In genomic region chr16:58661826-58662225, GRCm38 (mm10) we compare ENCODE assay signal across 14 mouse cellular contexts. TPM values are rescaled to one million over a fixed set of nuclear protein-coding genes. Genes with fewer than 3 reads are reported as not detected.
DNase-seq lines count a peak whose midpoint lies in the region; ATAC-seq and TF ChIP-seq lines count a peak whose summit lies in the region.
"Had no signal": no experiment of that assay in that cellular context is flagged by ENCODE, and none has a peak within 500 bp of the region (broad histone marks: within the 10 kb centered on the region; RNA-seq: fewer than 3 reads in every experiment).

No protein-coding gene starts in this region.

- no peak overlapping the region for H3K4me3 ChIP-seq in forebrain, embryonic 11.5 days (ENCODE audit: low read depth, low read length)
- H3K4me3 ChIP-seq in forebrain, embryonic 12.5 days (replicated peaks), result no peak overlapping the region
- H3K4me3 ChIP-seq in G1E (ENCODE audit: low read depth, low read length), result peak overlapping the region; percentile 25; the same call in 1 of the 2 replicates
- H3K4me3 ChIP-seq in intestine, embryonic 16.5 days (ENCODE audit: low read length), result no peak overlapping the region
- peak overlapping the region; percentile 86 for H3K4me3 ChIP-seq in megakaryocyte, embryonic 14.5 days (replicated peaks)
- H3K4me3 ChIP-seq: hindbrain, embryonic 15.5 days; neural tube, embryonic 13.5 days had no signal

- H3K36me3 ChIP-seq in forebrain, embryonic 11.5 days (ENCODE audit: control insufficient read depth, insufficient read depth, low read length), result no peaks in the 10 kb centered on the region
- H3K36me3 ChIP-seq in forebrain, embryonic 12.5 days (replicated peaks), result no peaks in the 10 kb centered on the region
- H3K36me3 ChIP-seq in G1E (replicated peaks), result no peaks in the 10 kb centered on the region
- no peaks in the 10 kb centered on the region for H3K36me3 ChIP-seq in intestine, embryonic 16.5 days (ENCODE audit: control insufficient read depth, insufficient read depth, low read length)
- H3K36me3 ChIP-seq in megakaryocyte, embryonic 14.5 days (replicated peaks; ENCODE audit: low read length), result no peaks in the 10 kb centered on the region
- H3K36me3 ChIP-seq: hindbrain, embryonic 15.5 days; neural tube, embryonic 13.5 days had no signal

- no peak for DNase-seq in forebrain, embryonic 11.5 days (ENCODE audit: low spot score)
- DNase-seq in G1E (ENCODE audit: low spot score), result peak; percentile 64
- DNase-seq in right cerebral cortex, adult 2 months (ENCODE audit: low spot score in 2 of 2), result no peak
- DNase-seq in layer of hippocampus, adult 8-10 months (ENCODE audit: low spot score in 2 of 2), result no peak
- DNase-seq: cerebellum, postnatal 25 days; kidney, postnatal 4 days; left cerebral cortex, postnatal 4 days had no signal

- H3K9ac ChIP-seq in forebrain, embryonic 11.5 days (ENCODE audit: low read length), result no peak overlapping the region
- H3K9ac ChIP-seq in forebrain, embryonic 12.5 days, result no peak overlapping the region
- H3K9ac ChIP-seq in intestine, embryonic 16.5 days (ENCODE audit: low read depth, low read length), result no peak overlapping the region
- H3K9ac ChIP-seq: hindbrain, embryonic 15.5 days; neural tube, embryonic 13.5 days had no signal

- H3K4me2 ChIP-seq in forebrain, embryonic 11.5 days (ENCODE audit: low read depth, low read length, severe bottlenecking), result no peak overlapping the region
- no peak overlapping the region for H3K4me2 ChIP-seq in forebrain, embryonic 12.5 days
- H3K4me2 ChIP-seq in intestine, embryonic 16.5 days (ENCODE audit: low read depth, low read length), result no peak overlapping the region
- H3K4me2 ChIP-seq: hindbrain, embryonic 15.5 days; neural tube, embryonic 13.5 days had no signal

- no peak for TF ChIP-seq CTCF in G1E (IDR thresholded peaks at IDR 0.05; ENCODE audit: low read depth, low read length)

- 77% methylated on average over 5 of the region's 5 CpGs for WGBS in forebrain, embryonic 11.5 days
- 79% methylated on average over 5 of the region's 5 CpGs for whole genome bisulfite sequencing in forebrain, embryonic 12.5 days
- WGBS in intestine, embryonic 16.5 days, result 79% methylated on average over 5 of the region's 5 CpGs

- no peaks in the 10 kb centered on the region for H3K4me1 ChIP-seq in forebrain, embryonic 11.5 days (replicated peaks; ENCODE audit: control insufficient read depth, insufficient read depth, low read length)
- H3K4me1 ChIP-seq in forebrain, embryonic 12.5 days, result no peaks in the 10 kb centered on the region
- H3K4me1 ChIP-seq in G1E (ENCODE audit: insufficient read depth, low read depth, low read length), result peaks cover 76% of the 10 kb centered on the region
- no peaks in the 10 kb centered on the region for H3K4me1 ChIP-seq in intestine, embryonic 16.5 days (ENCODE audit: control insufficient read depth, insufficient read depth, low read length)
- peaks cover 49% of the 10 kb centered on the region for H3K4me1 ChIP-seq in megakaryocyte, embryonic 14.5 days
- H3K4me1 ChIP-seq: hindbrain, embryonic 15.5 days; neural tube, embryonic 13.5 days had no signal

- 0 out of 2 replicates have a peak, but pooled peaks have one; percentile 18 for ATAC-seq in forebrain, embryonic 11.5 days (replicated peaks; ENCODE audit: low FRiP score)
- ATAC-seq in forebrain, embryonic 12.5 days (ENCODE audit: low FRiP score), result no peak
- peak; percentile 89 for ATAC-seq in G1E (ENCODE audit: extremely low read depth, insufficient number of reproducible peaks, low FRiP score, poor library complexity, severe bottlenecking)
- peak; percentile 70 for ATAC-seq in intestine, embryonic 16.5 days
- ATAC-seq in inflammation-experienced regulatory T-cells, adult 6 months, result no peak
- ATAC-seq: midbrain, embryonic 16.5 days had no signal

- H3K27me3 ChIP-seq in forebrain, embryonic 11.5 days (ENCODE audit: control insufficient read depth, insufficient read depth, low read length), result no peaks in the 10 kb centered on the region
- H3K27me3 ChIP-seq in forebrain, embryonic 12.5 days, result no peaks in the 10 kb centered on the region
- no peaks in the 10 kb centered on the region for H3K27me3 ChIP-seq in G1E (ENCODE audit: insufficient read depth, low read length)
- H3K27me3 ChIP-seq in intestine, embryonic 16.5 days (replicated peaks; ENCODE audit: control insufficient read depth, insufficient read depth, low read length), result no peaks in the 10 kb centered on the region
- no peaks in the 10 kb centered on the region for H3K27me3 ChIP-seq in megakaryocyte, embryonic 14.5 days (replicated peaks)
- H3K27me3 ChIP-seq: hindbrain, embryonic 15.5 days; neural tube, embryonic 13.5 days had no signal

- H3K27ac ChIP-seq in forebrain, embryonic 11.5 days (ENCODE audit: low read depth, low read length), result no peak overlapping the region
- H3K27ac ChIP-seq in forebrain, embryonic 12.5 days, result no peak overlapping the region
- no peak overlapping the region for H3K27ac ChIP-seq in intestine, embryonic 16.5 days (ENCODE audit: low read length)
- H3K27ac ChIP-seq: hindbrain, embryonic 15.5 days; neural tube, embryonic 13.5 days had no signal

- H3K9me3 ChIP-seq in forebrain, embryonic 11.5 days (ENCODE audit: control insufficient read depth, low read length), result no peaks in the 10 kb centered on the region
- no peaks in the 10 kb centered on the region for H3K9me3 ChIP-seq in forebrain, embryonic 12.5 days
- no peaks in the 10 kb centered on the region for H3K9me3 ChIP-seq in G1E (replicated peaks)
- H3K9me3 ChIP-seq in intestine, embryonic 16.5 days (ENCODE audit: control insufficient read depth, low read length), result no peaks in the 10 kb centered on the region
- H3K9me3 ChIP-seq in megakaryocyte, embryonic 14.5 days, result no peaks in the 10 kb centered on the region
- H3K9me3 ChIP-seq: hindbrain, embryonic 15.5 days; neural tube, embryonic 13.5 days had no signal

RNA-seq across cellular contexts. Expression of gene Cpox, which starts 8.3 kb away (rescaled TPM):
- polyA plus RNA-seq in forebrain, embryonic 11.5 days (2014; fragmentation: Nextera tagmentation; extraction: Ambion mirVana), result 20.6 and 22.0 TPM in 2 replicates
- 13.9 and 18.4 TPM in 2 replicates for polyA plus RNA-seq in forebrain, embryonic 12.5 days (2016; fragmentation: Nextera tagmentation; extraction: Ambion mirVana)
- total RNA-seq in G1E (2014; fragmentation: Nextera tagmentation), result 1,587 and 1,720 TPM in 2 replicates
- total RNA-seq in G1E (2017), result 291 and 297 TPM in 2 replicates
- polyA plus RNA-seq in G1E (2012), result 261 and 266 TPM in 2 replicates
- 60.6 and 70.3 TPM in 2 replicates for polyA plus RNA-seq in intestine, embryonic 16.5 days (2015; fragmentation: Nextera tagmentation; extraction: Ambion mirVana)
- polyA plus RNA-seq in megakaryocyte, embryonic 14.5 days (2012; ENCODE audit: insufficient read depth, low replicate concordance), result 3.4 and 14.3 TPM in 2 replicates
- 10 to 100 TPM; 38.9 to 52.3 (median 41.0) TPM for polyA plus RNA-seq in inflammation-experienced regulatory T-cells, adult 6 months (2017; shearing (Covaris generic))
- total RNA-seq in layer of hippocampus, adult 8-10 months (2022), result 10 to 100 TPM; 45.1 to 57.0 (median 52.8) TPM

RNA-seq across cellular contexts. Expression of gene E330017A01Rik, which starts 23.3 kb away (rescaled TPM):
- not detected in 2 replicates for polyA plus RNA-seq in forebrain, embryonic 11.5 days (2014; fragmentation: Nextera tagmentation; extraction: Ambion mirVana)
- polyA plus RNA-seq in forebrain, embryonic 12.5 days (2016; fragmentation: Nextera tagmentation; extraction: Ambion mirVana), result not detected in 2 replicates
- not detected in 2 replicates for total RNA-seq in G1E (2014; fragmentation: Nextera tagmentation)
- total RNA-seq in G1E (2017), result 0.11 and 0.17 TPM in 2 replicates
- polyA plus RNA-seq in G1E (2012), result not detected in 2 replicates
- not detected in 2 replicates for polyA plus RNA-seq in intestine, embryonic 16.5 days (2015; fragmentation: Nextera tagmentation; extraction: Ambion mirVana)
- polyA plus RNA-seq in megakaryocyte, embryonic 14.5 days (2012; ENCODE audit: insufficient read depth, low replicate concordance), result not detected in 2 replicates
- polyA plus RNA-seq in inflammation-experienced regulatory T-cells, adult 6 months (2017; shearing (Covaris generic)), result not detected
- total RNA-seq in layer of hippocampus, adult 8-10 months (2022), result not detected
- total RNA-seq: left cerebral cortex, postnatal 4 days had no signal
- polyA plus RNA-seq: midbrain, embryonic 16.5 days had no signal

RNA-seq across cellular contexts. Expression of gene Gm813, which starts 45.0 kb away (rescaled TPM):
- not detected in 2 replicates for polyA plus RNA-seq in forebrain, embryonic 11.5 days (2014; fragmentation: Nextera tagmentation; extraction: Ambion mirVana)
- not detected in 2 replicates for polyA plus RNA-seq in forebrain, embryonic 12.5 days (2016; fragmentation: Nextera tagmentation; extraction: Ambion mirVana)
- total RNA-seq in G1E (2014; fragmentation: Nextera tagmentation) (not detected in 2 replicates), G1E (2017) (0.22 TPM in 1 of 2 replicates, not detected in the other)
- not detected in 2 replicates for polyA plus RNA-seq in G1E (2012)
- not detected in 2 replicates for polyA plus RNA-seq in intestine, embryonic 16.5 days (2015; fragmentation: Nextera tagmentation; extraction: Ambion mirVana)
- polyA plus RNA-seq in megakaryocyte, embryonic 14.5 days (2012; ENCODE audit: insufficient read depth, low replicate concordance), result not detected in 2 replicates
- not detected for polyA plus RNA-seq in inflammation-experienced regulatory T-cells, adult 6 months (2017; shearing (Covaris generic))
- not detected for total RNA-seq in layer of hippocampus, adult 8-10 months (2022)
- total RNA-seq: left cerebral cortex, postnatal 4 days had no signal
- polyA plus RNA-seq: hindbrain, embryonic 15.5 days; midbrain, embryonic 16.5 days; neural tube, embryonic 13.5 days had no signal

RNA-seq across cellular contexts. Expression of gene Gpr15, which starts 57.0 kb away (rescaled TPM):
- polyA plus RNA-seq in forebrain, embryonic 11.5 days (2014; fragmentation: Nextera tagmentation; extraction: Ambion mirVana), result not detected in 2 replicates
- 0.11 and 0.12 TPM in 2 replicates for polyA plus RNA-seq in forebrain, embryonic 12.5 days (2016; fragmentation: Nextera tagmentation; extraction: Ambion mirVana)
- total RNA-seq in G1E (2014; fragmentation: Nextera tagmentation) (not detected in 2 replicates), G1E (2017) (0.11 and 0.12 TPM in 2 replicates)
- polyA plus RNA-seq in G1E (2012), result not detected in 2 replicates
- 0.11 and 0.24 TPM in 2 replicates for polyA plus RNA-seq in intestine, embryonic 16.5 days (2015; fragmentation: Nextera tagmentation; extraction: Ambion mirVana)
- polyA plus RNA-seq in megakaryocyte, embryonic 14.5 days (2012; ENCODE audit: insufficient read depth, low replicate concordance), result not detected in 2 replicates
- 10 to 100 TPM; 25.1 to 29.8 (median 28.5) TPM for polyA plus RNA-seq in inflammation-experienced regulatory T-cells, adult 6 months (2017; shearing (Covaris generic))
- not detected for total RNA-seq in layer of hippocampus, adult 8-10 months (2022)
- total RNA-seq: left cerebral cortex, postnatal 4 days had no signal
- polyA plus RNA-seq: hindbrain, embryonic 15.5 days; neural tube, embryonic 13.5 days had no signal

Comparison
In these comparisons a context has a peak if more than half of its experiments do, and no peak if none do; other contexts are left out.
1. ATAC-seq: peak in forebrain, embryonic 11.5 days (single experiment), G1E (single experiment) and intestine, embryonic 16.5 days (single experiment); none in forebrain, embryonic 12.5 days (single experiment) and inflammation-experienced regulatory T-cells, adult 6 months (single experiment).
2. H3K4me3 ChIP-seq: peak in G1E (single experiment) and megakaryocyte, embryonic 14.5 days (single experiment); none in forebrain, embryonic 11.5 days (single experiment), forebrain, embryonic 12.5 days (single experiment) and intestine, embryonic 16.5 days (single experiment).